Mouse (Mus musculus): ENCODE measurements around the gene Bdnf.

GRCm38 (mm10) chr2:109693178-109694115 lies 18.9 kb downstream of the Bdnf start:
- TF ChIP-seq CTCF (conservative IDR thresholded peaks at IDR 0.05; ENCODE audit: low read length), result no peak
- TF ChIP-seq NANOG (IDR thresholded peaks at IDR 0.05; ENCODE audit: borderline replicate concordance, low read length), result no peak
